Mouse (Mus musculus) liver, postnatal 0 days (tissue): ENCODE measurements around the gene Syt13.

Experiments used
- CTCF ChIP-seq: sonication (generic); IDR thresholded peaks from 2 replicates; pipeline ENCODE4 v1.5.1; 2016; ENCODE audit warnings: antibody characterized with exemption, low read depth
- EP300 ChIP-seq: IDR thresholded peaks from 2 replicates; pipeline ENCODE4 v1.6.1; 2016; ENCODE audit warnings: antibody characterized with exemption, low read depth, mild to moderate bottlenecking

DNA sequence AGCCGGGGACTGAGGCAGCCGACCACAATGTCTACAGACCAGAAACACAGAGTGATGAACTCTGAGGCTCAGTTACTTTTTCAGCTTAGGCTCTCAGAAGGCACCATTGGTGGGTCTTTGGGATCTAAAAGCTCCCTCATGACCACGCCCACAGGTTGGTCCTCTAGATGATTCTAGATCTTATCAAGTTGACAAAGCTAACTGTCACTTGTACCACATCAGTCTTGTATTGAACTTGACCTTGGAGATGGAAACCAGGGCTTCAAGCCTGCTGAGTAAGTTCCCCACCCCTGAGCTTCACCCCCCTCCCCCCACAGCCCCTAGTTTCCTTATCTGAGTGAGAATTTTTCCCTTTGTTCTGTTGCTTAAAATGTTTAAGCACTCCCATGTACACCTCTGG, 29.5 kb downstream of the Syt13 start:
- no peak for TF ChIP-seq EP300
- no peak for TF ChIP-seq CTCF
